Mouse (Mus musculus): Measurements from ENCODE around the gene Tpx2. TPM values are rescaled to one million over a fixed set of nuclear protein-coding genes. Genes with fewer than 3 reads are reported as not detected.

The Tpx2 gene
- total RNA-seq, 1 experiment: 77.8 TPM

DNA sequence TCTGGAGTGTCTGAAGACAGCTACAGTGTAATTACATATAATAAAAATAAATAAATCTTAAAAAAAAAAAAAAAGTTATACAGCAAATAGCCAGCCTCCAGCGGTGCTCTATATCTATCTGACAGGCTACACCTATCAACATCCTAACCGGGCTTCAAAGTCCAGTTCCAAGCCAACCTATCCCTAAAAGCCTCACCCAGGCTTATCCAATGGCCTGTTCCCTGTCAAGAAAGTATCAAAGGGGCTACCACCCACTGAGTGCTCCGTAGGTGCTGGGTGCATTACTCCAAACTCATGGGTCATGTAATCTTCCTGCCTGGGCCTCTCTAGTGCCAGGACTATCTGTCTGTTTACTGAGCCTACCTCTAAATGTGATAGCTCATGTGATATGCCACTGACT, 39.6 kb upstream of the Tpx2 start:
- in situ Hi-C loops (cut with MboI; ENCODE audit: low sequenced_read_pairs in 2 of 2, unreplicated experiment in 2 of 2): no loop called here
- no peak for DNase-seq (ENCODE audit: low read depth, low spot score)
- Histone ChIP-seq H3K4me1 (ENCODE audit: control insufficient read depth in 2 of 2, insufficient read depth in 2 of 2, low read length in 2 of 2, poor library complexity in 1 of 2) (peaks cover 20 to 34% of the 10 kb centered on the region in 2 experiments), H3K9me3 (ENCODE audit: control insufficient read depth, insufficient read depth, low read depth, low read length) (no peaks in the 10 kb centered on the region), H3K4me3 (ENCODE audit: insufficient read depth in 1 of 2, low read depth in 1 of 2, low read length in 2 of 2, poor library complexity in 1 of 2, severe bottlenecking in 1 of 2) (no peak overlapping the region), H3K36me3 (ENCODE audit: control insufficient read depth, insufficient read depth, low read length, poor library complexity, severe bottlenecking) (no peaks in the 10 kb centered on the region; the same call in 1 of the 2 replicates), H3K9ac (ENCODE audit: insufficient read depth, low read depth, low read length, poor library complexity, severe bottlenecking) (no peak overlapping the region), H3K27ac (ENCODE audit: insufficient read depth, low read depth, low read length, poor library complexity, severe bottlenecking) (no peak overlapping the region)
- TF ChIP-seq ZC3H11A (IDR thresholded peaks at IDR 0.05; ENCODE audit: borderline replicate concordance, low read depth, low read length) (no peak), HCFC1 (IDR thresholded peaks at IDR 0.05; ENCODE audit: borderline replicate concordance, insufficient read depth, low read length) (no peak), ZNF384 (IDR thresholded peaks at IDR 0.05; ENCODE audit: low read depth, low read length) (no peak), MAFK (IDR thresholded peaks at IDR 0.05; ENCODE audit: insufficient read depth, low read depth, low read length) (no peak), CHD2 (IDR thresholded peaks at IDR 0.05; ENCODE audit: low read depth, low read length) (no peak)

DNA sequence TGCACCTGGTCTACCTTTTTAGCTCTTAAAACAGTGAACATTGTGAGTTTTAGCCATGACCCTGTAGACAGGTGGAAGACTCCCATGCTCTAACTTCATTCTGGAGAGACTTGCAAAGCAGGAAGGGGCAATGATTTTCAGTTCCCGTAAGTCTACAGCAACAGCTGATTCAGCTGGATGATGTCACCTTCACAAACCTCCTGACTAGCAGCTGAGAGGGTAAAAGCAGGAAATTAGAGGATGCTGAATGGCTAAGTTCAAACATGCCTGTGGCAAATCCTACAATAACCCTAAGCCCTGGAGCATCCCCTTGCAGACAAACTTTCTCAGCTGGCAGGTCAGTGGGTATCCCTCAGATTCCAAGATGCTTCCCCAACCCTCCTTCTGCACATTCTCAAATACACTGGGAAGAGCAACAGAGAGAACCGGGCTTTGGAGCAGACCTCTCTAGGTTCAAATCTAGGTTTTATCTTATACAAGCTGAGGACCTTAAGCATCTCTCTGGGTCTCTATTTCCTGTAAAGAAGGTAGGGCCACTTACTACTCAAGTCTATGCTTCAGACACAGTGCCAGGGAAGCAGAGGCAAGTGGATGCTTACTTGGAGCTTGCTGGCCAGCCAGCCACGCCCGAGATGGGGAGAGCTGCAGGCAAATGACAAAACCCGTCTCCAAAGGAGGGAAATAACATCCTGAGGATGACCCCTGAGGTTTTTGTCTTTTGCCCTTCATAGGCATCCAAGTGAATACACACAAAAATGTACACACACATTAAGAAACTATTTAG, 37.4 kb upstream of the Tpx2 start:
- Histone ChIP-seq H3K9ac (ENCODE audit: insufficient read depth, low read depth, low read length, poor library complexity, severe bottlenecking) (no peak overlapping the region), H3K4me3 (ENCODE audit: insufficient read depth in 1 of 2, low read depth in 1 of 2, low read length in 2 of 2, poor library complexity in 1 of 2, severe bottlenecking in 1 of 2) (no peak overlapping the region), H3K9me3 (ENCODE audit: control insufficient read depth, insufficient read depth, low read depth, low read length) (no peaks in the 10 kb centered on the region), H3K4me1 (ENCODE audit: control insufficient read depth in 2 of 2, insufficient read depth in 2 of 2, low read length in 2 of 2, poor library complexity in 1 of 2) (peaks cover 9 to 28% of the 10 kb centered on the region in 2 experiments), H3K36me3 (ENCODE audit: control insufficient read depth, insufficient read depth, low read length, poor library complexity, severe bottlenecking) (no peaks in the 10 kb centered on the region; the same call in 1 of the 2 replicates), H3K27ac (ENCODE audit: insufficient read depth, low read depth, low read length, poor library complexity, severe bottlenecking) (peak overlapping the region; percentile 81)
- in situ Hi-C loops (cut with MboI; ENCODE audit: low sequenced_read_pairs in 2 of 2, unreplicated experiment in 2 of 2): no loop called here
- no peak for DNase-seq (ENCODE audit: low read depth, low spot score)
- TF ChIP-seq HCFC1 (IDR thresholded peaks at IDR 0.05; ENCODE audit: borderline replicate concordance, insufficient read depth, low read length) (no peak), ZNF384 (IDR thresholded peaks at IDR 0.05; ENCODE audit: low read depth, low read length) (no peak), CHD2 (IDR thresholded peaks at IDR 0.05; ENCODE audit: low read depth, low read length) (no peak), ZC3H11A (IDR thresholded peaks at IDR 0.05; ENCODE audit: borderline replicate concordance, low read depth, low read length) (no peak), MAFK (IDR thresholded peaks at IDR 0.05; ENCODE audit: insufficient read depth, low read depth, low read length) (no peak)

DNA sequence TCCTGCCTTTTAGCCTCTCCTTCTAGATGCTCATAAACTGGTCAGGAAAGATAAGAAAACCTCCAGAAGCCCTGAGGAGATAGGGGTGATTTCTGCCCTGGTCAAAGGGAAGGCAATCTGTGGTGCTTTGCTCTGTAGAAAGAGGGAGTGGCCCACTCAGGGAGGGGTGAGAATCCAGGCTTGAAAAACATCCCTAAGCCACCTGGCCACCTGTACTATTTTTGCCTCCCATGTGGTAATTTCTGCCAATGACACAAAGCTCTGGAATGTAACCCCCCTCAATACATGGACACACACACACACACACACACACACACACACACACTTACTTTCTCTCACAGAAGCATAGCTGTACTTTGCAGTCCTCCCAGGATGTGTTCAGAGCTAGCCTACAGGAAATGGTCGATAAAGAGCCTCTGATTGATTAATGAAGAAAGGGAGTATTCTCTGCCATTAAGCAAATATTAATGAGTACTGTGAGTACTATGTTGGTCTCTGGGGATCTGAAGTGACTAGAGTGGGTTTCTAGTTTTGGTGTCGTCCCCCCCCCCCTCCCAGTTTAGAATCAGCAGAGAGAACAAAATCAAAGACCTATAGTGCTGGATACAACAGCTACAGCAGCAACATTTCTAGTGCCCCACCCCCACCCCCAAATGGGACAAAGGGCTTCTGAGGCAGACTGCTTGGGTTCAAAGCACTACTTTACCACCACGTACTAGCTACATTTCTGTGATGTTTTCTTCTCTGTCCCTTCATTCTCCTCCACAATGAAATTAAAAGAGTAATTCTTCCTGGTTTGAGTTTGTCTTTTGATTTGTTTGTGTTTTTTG, 36.2 kb upstream of the Tpx2 start:
- no peak overlapping the region for H3K4me3 ChIP-seq (ENCODE audit: insufficient read depth in 1 of 2, low read depth in 1 of 2, low read length in 2 of 2, poor library complexity in 1 of 2, severe bottlenecking in 1 of 2)
- in situ Hi-C loops (cut with MboI; ENCODE audit: low sequenced_read_pairs in 2 of 2, unreplicated experiment in 2 of 2): no loop called here
- H3K27ac ChIP-seq (ENCODE audit: insufficient read depth, low read depth, low read length, poor library complexity, severe bottlenecking): peak overlapping the region; percentile 75; the same call in 1 of the 2 replicates
- H3K9me3 ChIP-seq (ENCODE audit: control insufficient read depth, insufficient read depth, low read depth, low read length): no peaks in the 10 kb centered on the region
- TF ChIP-seq MAFK (IDR thresholded peaks at IDR 0.05; ENCODE audit: insufficient read depth, low read depth, low read length): no peak
- TF ChIP-seq ZC3H11A (IDR thresholded peaks at IDR 0.05; ENCODE audit: borderline replicate concordance, low read depth, low read length): no peak
- TF ChIP-seq HCFC1 (IDR thresholded peaks at IDR 0.05; ENCODE audit: borderline replicate concordance, insufficient read depth, low read length): no peak
- TF ChIP-seq CHD2 (IDR thresholded peaks at IDR 0.05; ENCODE audit: low read depth, low read length): no peak
- no peak for TF ChIP-seq ZNF384 (IDR thresholded peaks at IDR 0.05; ENCODE audit: low read depth, low read length)
- peaks cover 8 to 31% of the 10 kb centered on the region in 2 experiments; a peak in 3 of 4 replicates for H3K4me1 ChIP-seq (ENCODE audit: control insufficient read depth in 2 of 2, insufficient read depth in 2 of 2, low read length in 2 of 2, poor library complexity in 1 of 2)
- H3K9ac ChIP-seq (ENCODE audit: insufficient read depth, low read depth, low read length, poor library complexity, severe bottlenecking): no peak overlapping the region
- H3K36me3 ChIP-seq (ENCODE audit: control insufficient read depth, insufficient read depth, low read length, poor library complexity, severe bottlenecking): no peaks in the 10 kb centered on the region; the same call in 1 of the 2 replicates
- DNase-seq (ENCODE audit: low read depth, low spot score): no peak

DNA sequence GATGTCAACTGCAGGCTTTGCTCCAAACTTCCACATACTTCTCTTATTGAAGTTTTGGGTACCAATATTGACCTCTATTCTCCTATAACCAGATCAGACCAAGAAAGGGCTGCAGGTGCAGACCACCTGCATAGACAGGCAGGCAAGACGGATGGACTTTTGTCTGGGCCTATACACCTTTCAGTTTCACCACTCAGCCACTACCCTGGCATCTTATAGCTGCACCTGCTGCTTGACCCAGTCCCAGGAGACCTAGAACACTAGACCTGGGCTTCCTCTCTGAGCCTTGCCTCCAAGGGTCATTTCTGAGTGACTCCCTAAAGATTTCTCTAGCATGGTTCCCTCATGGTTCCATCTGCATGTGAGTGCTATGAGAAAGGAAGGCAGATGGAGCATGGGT, 34.5 kb upstream of the Tpx2 start:
- DNase-seq (ENCODE audit: low read depth, low spot score): no peak
- Histone ChIP-seq H3K4me1 (ENCODE audit: control insufficient read depth in 2 of 2, insufficient read depth in 2 of 2, low read length in 2 of 2, poor library complexity in 1 of 2) (peaks cover 11 to 33% of the 10 kb centered on the region in 2 experiments), H3K27ac (ENCODE audit: insufficient read depth, low read depth, low read length, poor library complexity, severe bottlenecking) (no peak overlapping the region), H3K36me3 (ENCODE audit: control insufficient read depth, insufficient read depth, low read length, poor library complexity, severe bottlenecking) (no peaks in the 10 kb centered on the region; the same call in 1 of the 2 replicates), H3K9me3 (ENCODE audit: control insufficient read depth, insufficient read depth, low read depth, low read length) (no peaks in the 10 kb centered on the region), H3K4me3 (ENCODE audit: insufficient read depth in 1 of 2, low read depth in 1 of 2, low read length in 2 of 2, poor library complexity in 1 of 2, severe bottlenecking in 1 of 2) (no peak overlapping the region), H3K9ac (ENCODE audit: insufficient read depth, low read depth, low read length, poor library complexity, severe bottlenecking) (no peak overlapping the region)
- TF ChIP-seq ZNF384 (IDR thresholded peaks at IDR 0.05; ENCODE audit: low read depth, low read length): no peak
- no peak for TF ChIP-seq HCFC1 (IDR thresholded peaks at IDR 0.05; ENCODE audit: borderline replicate concordance, insufficient read depth, low read length)
- no peak for TF ChIP-seq MAFK (IDR thresholded peaks at IDR 0.05; ENCODE audit: insufficient read depth, low read depth, low read length)
- no peak for TF ChIP-seq CHD2 (IDR thresholded peaks at IDR 0.05; ENCODE audit: low read depth, low read length)
- no peak for TF ChIP-seq ZC3H11A (IDR thresholded peaks at IDR 0.05; ENCODE audit: borderline replicate concordance, low read depth, low read length)
- in situ Hi-C loops (cut with MboI; ENCODE audit: low sequenced_read_pairs in 2 of 2, unreplicated experiment in 2 of 2): no loop called here
